18 mouse cellular contexts compared by ENCODE assay signal in genomic region chr10:39766702-39767101, GRCm38 (mm10). TPM values are rescaled to one million over a fixed set of nuclear protein-coding genes. Genes with fewer than 3 reads are reported as not detected.
DNase-seq lines count a peak whose midpoint lies in the region; ATAC-seq and TF ChIP-seq lines count a peak whose summit lies in the region.
"Had no signal": no experiment of that assay in that cellular context is flagged by ENCODE, and none has a peak within 500 bp of the region (broad histone marks: within the 10 kb centered on the region; RNA-seq: fewer than 3 reads in every experiment).

No protein-coding gene starts in this region.

- no peaks in the 10 kb centered on the region; the same call in 1 of the 2 replicates for H3K9me3 ChIP-seq in heart, embryonic 16.5 days (replicated peaks; ENCODE audit: control insufficient read depth, low read length)
- H3K9me3 ChIP-seq: midbrain, embryonic 13.5 days; neural tube, embryonic 13.5 days had no signal

- H3K9ac ChIP-seq in heart, embryonic 16.5 days (ENCODE audit: low read length) = no peak overlapping the region
- H3K9ac ChIP-seq: forebrain, postnatal 0 days; midbrain, embryonic 13.5 days; neural tube, embryonic 13.5 days had no signal

- intact Hi-C loops in heart, postnatal 25 days (cut with DNase I) = no loop called here

- TF ChIP-seq POLR2A in lung, adult 2 months (IDR thresholded peaks at IDR 0.05; ENCODE audit: borderline replicate concordance, extremely low read depth, low read depth, low read length) = no peak
- TF ChIP-seq POLR2A in brain, embryonic 14.5 days (IDR thresholded peaks at IDR 0.05; ENCODE audit: borderline replicate concordance, extremely low read depth, insufficient read depth, insufficient read length, poor library complexity, severe bottlenecking) = no peak

- H3K27ac ChIP-seq in heart, embryonic 16.5 days (ENCODE audit: low read length) = peak overlapping the region; percentile 37
- H3K27ac ChIP-seq: layer of hippocampus, adult 2 months; midbrain, embryonic 13.5 days; neural tube, embryonic 13.5 days had no signal

- H3K4me1 ChIP-seq in heart, embryonic 16.5 days (ENCODE audit: control insufficient read depth, insufficient read depth, low read length) = peaks cover 6% of the 10 kb centered on the region
- no peaks in the 10 kb centered on the region; the same call in 1 of the 2 replicates for H3K4me1 ChIP-seq in lung, adult 2 months (ENCODE audit: control insufficient read depth, insufficient read depth, low read length)

- no peak for DNase-seq in heart, postnatal 25 days (ENCODE audit: low spot score)
- DNase-seq in lung, postnatal 25 days (ENCODE audit: low spot score) = peak; percentile 14
- DNase-seq in lung, adult 2 months = no peak
- peak; percentile 13 for DNase-seq in brain, embryonic 14.5 days (ENCODE audit: low read depth)
- peak; percentile 11 for DNase-seq in retina, postnatal 1 day
- no peak for DNase-seq in spleen, postnatal 4 days (ENCODE audit: low spot score in 2 of 2)
- DNase-seq in adipocyte (ENCODE audit: low spot score) = no peak
- DNase-seq: adrenal gland, postnatal 25 days; cerebellum, adult 11 months; cerebellum, postnatal 10 days; forebrain, postnatal 0 days; gastrocnemius, postnatal 14 days; kidney, postnatal 25 days had no signal

- H3K4me2 ChIP-seq in heart, embryonic 16.5 days (ENCODE audit: low read depth, low read length) = no peak overlapping the region
- H3K4me2 ChIP-seq: midbrain, embryonic 13.5 days; neural tube, embryonic 13.5 days had no signal

- no peaks in the 10 kb centered on the region for H3K27me3 ChIP-seq in heart, embryonic 16.5 days (ENCODE audit: control insufficient read depth, insufficient read depth, low read length)
- H3K27me3 ChIP-seq: midbrain, embryonic 13.5 days; neural tube, embryonic 13.5 days had no signal

- no peak overlapping the region for H3K4me3 ChIP-seq in heart, embryonic 16.5 days (ENCODE audit: low read length)
- H3K4me3 ChIP-seq in lung, adult 2 months (replicated peaks; ENCODE audit: extremely low read depth, low read depth, low read length) = no peak overlapping the region
- H3K4me3 ChIP-seq: layer of hippocampus, adult 2 months; midbrain, embryonic 13.5 days; neural tube, embryonic 13.5 days had no signal

- H3K36me3 ChIP-seq in heart, embryonic 16.5 days (ENCODE audit: control insufficient read depth, insufficient read depth) = 0 out of 2 replicates have a peak, but pooled peaks cover 2% of the 10 kb centered on the region
- H3K36me3 ChIP-seq: midbrain, embryonic 13.5 days; neural tube, embryonic 13.5 days had no signal

- TF ChIP-seq CTCF in lung, adult 2 months (IDR thresholded peaks at IDR 0.05; ENCODE audit: insufficient read depth, low read length) = no peak
- no peak for TF ChIP-seq CTCF in brain, embryonic 14.5 days (IDR thresholded peaks at IDR 0.05; ENCODE audit: borderline replicate concordance, extremely low read depth, insufficient read depth, insufficient read length)

- no peak for ATAC-seq in heart, embryonic 16.5 days (replicated peaks; ENCODE audit: extremely low read depth, insufficient read depth, low FRiP score)
- ATAC-seq: intestine, postnatal 0 days; midbrain, embryonic 13.5 days had no signal

- WGBS in heart, embryonic 16.5 days = 35% methylated on average over 4 of the region's 4 CpGs
- 40% methylated on average over 4 of the region's 4 CpGs for WGBS in lung, adult 2 months

RNA-seq across cellular contexts. Expression of gene Rev3l, which starts 34.8 kb away (rescaled TPM):
- 8.4 and 9.3 TPM in 2 replicates for polyA plus RNA-seq in heart, embryonic 16.5 days (2015; fragmentation: Nextera tagmentation; extraction: Ambion mirVana)
- total RNA-seq in heart, postnatal 25 days (2021) = 10 to 100 TPM; 13.7 to 16.0 TPM
- polyA plus RNA-seq in lung, adult 2 months (2012; rRNA removed) = 8.7 and 13.0 TPM in 2 replicates
- polyA plus RNA-seq in brain, embryonic 14.5 days (2012; rRNA removed) = 113 and 127 TPM in 2 replicates

Comparison
In these comparisons a context has a peak if more than half of its experiments do, and no peak if none do; other contexts are left out.
1. DNase-seq: peak in lung, postnatal 25 days (single experiment), brain, embryonic 14.5 days (single experiment) and retina, postnatal 1 day (single experiment); none in heart, postnatal 25 days (single experiment), lung, adult 2 months (single experiment), spleen, postnatal 4 days (0 of 2) and adipocyte (single experiment).